Mouse (Mus musculus): ENCODE results near the gene Rpgrip1l.

- no peak for TF ChIP-seq TAL1 (IDR thresholded peaks at IDR 0.05; ENCODE audit: low read length)
- TF ChIP-seq GATA1 (IDR thresholded peaks at IDR 0.05; ENCODE audit: low read length) = no peak
Measured at GRCm38 (mm10) chr8:91171605-91172004, 141.5 kb downstream of the Rpgrip1l start.
